Mouse (Mus musculus): Measurements from ENCODE around the gene Fam213b. TPM values are rescaled to one million over a fixed set of nuclear protein-coding genes. Genes with fewer than 3 reads are reported as not detected.

Gene Fam213b
- polyA plus RNA-seq, 1 experiment, result 92.4 TPM

- DNase-seq, result peak; percentile 51
- no peaks in the 10 kb centered on the region for H3K4me1 ChIP-seq (ENCODE audit: control insufficient read depth, insufficient read depth, low read length)
- TF ChIP-seq POLR2A (IDR thresholded peaks at IDR 0.05; ENCODE audit: low read depth, low read length) (no peak), CTCF (conservative IDR thresholded peaks at IDR 0.05; ENCODE audit: insufficient read depth, insufficient read length, low read depth, low read length) (no peak)
- no peak overlapping the region for H3K27ac ChIP-seq (ENCODE audit: insufficient read depth, low read depth, low read length)
- no peaks in the 10 kb centered on the region for H3K27me3 ChIP-seq (replicated peaks; ENCODE audit: control insufficient read depth, insufficient read depth, low read length)
- no peaks in the 10 kb centered on the region for H3K36me3 ChIP-seq (ENCODE audit: control insufficient read depth, insufficient read depth, low read length)
- no peak overlapping the region for H3K4me3 ChIP-seq (ENCODE audit: insufficient read depth, low read depth, low read length)
- 66% methylated on average over 12 of the region's 12 CpGs for WGBS
These were observed 30.2 kb upstream of the Fam213b start for GRCm38 (mm10) chr4:154929088-154929660.

GRCm38 (mm10) chr4:154928395-154929087, 29.6 kb upstream of the Fam213b start, which contains the start of gene Tnfrsf14:
Gene Tnfrsf14 (minus strand): TSS chr4:154928563.
- peak within 1 kb of the TSS; percentile 46 for H3K4me3 ChIP-seq (ENCODE audit: insufficient read depth, low read depth, low read length)
- DNase-seq, result no peak
- 55% methylated on average over 12 of the region's 12 CpGs for WGBS
- TF ChIP-seq POLR2A (IDR thresholded peaks at IDR 0.05; ENCODE audit: low read depth, low read length) (no peak), CTCF (conservative IDR thresholded peaks at IDR 0.05; ENCODE audit: insufficient read depth, insufficient read length, low read depth, low read length) (no peak)
- H3K4me1 ChIP-seq (ENCODE audit: control insufficient read depth, insufficient read depth, low read length), result no peaks in the 10 kb centered on the region
- H3K27ac ChIP-seq (ENCODE audit: insufficient read depth, low read depth, low read length), result peak within 1 kb of the TSS; percentile 66
- H3K27me3 ChIP-seq (replicated peaks; ENCODE audit: control insufficient read depth, insufficient read depth, low read length), result no peaks in the 10 kb centered on the region
- H3K36me3 ChIP-seq (ENCODE audit: control insufficient read depth, insufficient read depth, low read length), result no peaks in the 10 kb centered on the region

GRCm38 (mm10) chr4:154927899-154928337, 29.0 kb upstream of the Fam213b start:
- H3K27me3 ChIP-seq (replicated peaks; ENCODE audit: control insufficient read depth, insufficient read depth, low read length), result no peaks in the 10 kb centered on the region
- no peaks in the 10 kb centered on the region for H3K4me1 ChIP-seq (ENCODE audit: control insufficient read depth, insufficient read depth, low read length)
- TF ChIP-seq CTCF (conservative IDR thresholded peaks at IDR 0.05; ENCODE audit: insufficient read depth, insufficient read length, low read depth, low read length) (no peak), POLR2A (IDR thresholded peaks at IDR 0.05; ENCODE audit: low read depth, low read length) (no peak)
- peak overlapping the region; percentile 66 for H3K27ac ChIP-seq (ENCODE audit: insufficient read depth, low read depth, low read length)
- H3K36me3 ChIP-seq (ENCODE audit: control insufficient read depth, insufficient read depth, low read length), result no peaks in the 10 kb centered on the region
- DNase-seq, result peak; percentile 60
- WGBS, result 44% methylated on average over 5 of the region's 5 CpGs
- H3K4me3 ChIP-seq (ENCODE audit: insufficient read depth, low read depth, low read length), result peak overlapping the region; percentile 46

DNA sequence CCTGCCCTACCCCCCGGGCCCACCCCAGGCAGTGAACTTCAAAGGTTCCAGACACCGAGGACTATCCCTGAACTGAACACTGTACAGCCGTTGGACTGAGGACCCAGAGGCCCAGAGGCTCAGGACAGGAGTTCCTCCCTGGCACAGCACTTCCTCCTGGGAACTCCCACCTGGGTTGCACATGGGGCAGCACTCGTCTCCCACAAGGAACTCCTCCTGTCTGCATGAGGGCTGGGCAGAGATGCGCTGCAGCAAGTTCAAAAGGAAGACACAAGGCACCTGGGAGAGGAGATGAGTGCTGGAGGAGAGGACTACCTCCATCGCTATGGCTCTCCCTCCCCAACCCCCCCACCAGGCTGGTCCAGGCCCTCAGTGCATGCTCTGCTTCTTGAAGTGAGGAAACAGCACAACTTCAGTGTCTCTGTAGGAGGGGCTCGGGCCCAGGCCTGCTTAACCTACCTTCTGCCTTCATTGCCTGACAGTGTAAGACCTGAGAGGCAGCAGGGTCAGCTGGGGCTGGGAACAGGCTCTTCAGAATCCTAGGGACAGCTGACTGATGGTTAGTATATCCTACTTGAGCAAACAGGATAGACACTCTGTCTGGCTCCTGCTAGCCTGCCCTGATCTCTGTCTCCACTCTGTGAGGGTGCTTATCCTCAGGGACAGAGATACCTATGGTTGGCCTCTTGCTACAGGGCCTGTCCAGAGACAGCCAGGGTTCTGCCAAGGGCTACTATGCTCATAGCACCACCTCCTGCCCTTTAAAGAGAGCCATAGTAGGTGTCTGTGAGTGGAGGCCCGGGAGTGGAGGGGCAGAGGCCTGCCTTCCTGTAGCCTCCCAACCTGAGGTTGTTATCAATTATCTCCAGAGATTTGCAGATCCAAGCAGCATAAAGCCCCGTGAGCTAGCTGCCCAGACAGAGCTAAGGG, 28.3 kb upstream of the Fam213b start:
- Histone ChIP-seq H3K27me3 (replicated peaks; ENCODE audit: control insufficient read depth, insufficient read depth, low read length) (no peaks in the 10 kb centered on the region), H3K4me1 (ENCODE audit: control insufficient read depth, insufficient read depth, low read length) (no peaks in the 10 kb centered on the region), H3K4me3 (ENCODE audit: insufficient read depth, low read depth, low read length) (peak overlapping the region; percentile 46), H3K27ac (ENCODE audit: insufficient read depth, low read depth, low read length) (peak overlapping the region; percentile 66), H3K36me3 (ENCODE audit: control insufficient read depth, insufficient read depth, low read length) (no peaks in the 10 kb centered on the region)
- WGBS, result 63% methylated on average over 9 of the region's 9 CpGs
- DNase-seq, result no peak
- no peak for TF ChIP-seq POLR2A (IDR thresholded peaks at IDR 0.05; ENCODE audit: low read depth, low read length)
- no peak for TF ChIP-seq CTCF (conservative IDR thresholded peaks at IDR 0.05; ENCODE audit: insufficient read depth, insufficient read length, low read depth, low read length)

GRCm38 (mm10) chr4:154925413-154925812, 26.5 kb upstream of the Fam213b start:
- TF ChIP-seq CTCF (conservative IDR thresholded peaks at IDR 0.05; ENCODE audit: insufficient read depth, insufficient read length, low read depth, low read length) (peak; percentile 49), POLR2A (IDR thresholded peaks at IDR 0.05; ENCODE audit: low read depth, low read length) (no peak)
- H3K36me3 ChIP-seq (ENCODE audit: control insufficient read depth, insufficient read depth, low read length), result no peaks in the 10 kb centered on the region

DNA sequence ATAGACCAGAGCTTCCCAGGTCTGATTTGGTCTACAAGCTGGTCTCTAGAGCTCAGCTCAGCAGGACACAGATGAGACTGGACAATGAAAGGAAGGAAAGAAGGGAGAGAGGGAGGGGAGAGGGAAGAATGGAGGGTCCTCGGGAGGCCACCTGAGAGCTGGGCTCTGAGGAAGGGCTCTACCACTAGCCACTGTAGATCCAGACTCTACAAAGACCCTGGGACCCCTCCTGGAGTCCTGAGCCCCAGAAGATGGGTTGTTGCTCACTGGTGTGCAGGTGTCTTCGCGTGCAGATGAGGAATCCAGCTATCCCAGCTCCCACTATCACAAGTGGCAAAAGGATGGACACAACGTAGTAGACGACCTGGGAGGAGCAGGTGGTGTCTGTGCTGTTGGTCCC, 24.0 kb upstream of the Fam213b start:
- Histone ChIP-seq H3K36me3 (ENCODE audit: control insufficient read depth, insufficient read depth, low read length) (no peaks in the 10 kb centered on the region), H3K27ac (ENCODE audit: insufficient read depth, low read depth, low read length) (no peak overlapping the region), H3K27me3 (replicated peaks; ENCODE audit: control insufficient read depth, insufficient read depth, low read length) (no peaks in the 10 kb centered on the region), H3K4me1 (ENCODE audit: control insufficient read depth, insufficient read depth, low read length) (no peaks in the 10 kb centered on the region), H3K4me3 (ENCODE audit: insufficient read depth, low read depth, low read length) (no peak overlapping the region)
- TF ChIP-seq CTCF (conservative IDR thresholded peaks at IDR 0.05; ENCODE audit: insufficient read depth, insufficient read length, low read depth, low read length) (no peak), POLR2A (IDR thresholded peaks at IDR 0.05; ENCODE audit: low read depth, low read length) (no peak)
- DNase-seq, result no peak
- WGBS, result 85% methylated on average over 5 of the region's 5 CpGs

More at GRCm38 (mm10) chr4:154925413-154925812, 26.5 kb upstream of the Fam213b start:
- Histone ChIP-seq H3K27me3 (replicated peaks; ENCODE audit: control insufficient read depth, insufficient read depth, low read length) (no peaks in the 10 kb centered on the region), H3K4me3 (ENCODE audit: insufficient read depth, low read depth, low read length) (no peak overlapping the region), H3K4me1 (ENCODE audit: control insufficient read depth, insufficient read depth, low read length) (no peaks in the 10 kb centered on the region), H3K27ac (ENCODE audit: insufficient read depth, low read depth, low read length) (no peak overlapping the region)
- DNase-seq, result peak; percentile 23
- 56% methylated on average over 4 of the region's 4 CpGs for WGBS

Data from kidney, adult 2 months (tissue).